Mouse (Mus musculus) cerebellum, adult 8-10 months (tissue): Measurements from ENCODE around the gene Kcnn4.

Experiments
- DNase-seq: peaks from one replicate; pipeline ENCODE4 v3.0.0; 2022

The Kcnn4 gene

DNA sequence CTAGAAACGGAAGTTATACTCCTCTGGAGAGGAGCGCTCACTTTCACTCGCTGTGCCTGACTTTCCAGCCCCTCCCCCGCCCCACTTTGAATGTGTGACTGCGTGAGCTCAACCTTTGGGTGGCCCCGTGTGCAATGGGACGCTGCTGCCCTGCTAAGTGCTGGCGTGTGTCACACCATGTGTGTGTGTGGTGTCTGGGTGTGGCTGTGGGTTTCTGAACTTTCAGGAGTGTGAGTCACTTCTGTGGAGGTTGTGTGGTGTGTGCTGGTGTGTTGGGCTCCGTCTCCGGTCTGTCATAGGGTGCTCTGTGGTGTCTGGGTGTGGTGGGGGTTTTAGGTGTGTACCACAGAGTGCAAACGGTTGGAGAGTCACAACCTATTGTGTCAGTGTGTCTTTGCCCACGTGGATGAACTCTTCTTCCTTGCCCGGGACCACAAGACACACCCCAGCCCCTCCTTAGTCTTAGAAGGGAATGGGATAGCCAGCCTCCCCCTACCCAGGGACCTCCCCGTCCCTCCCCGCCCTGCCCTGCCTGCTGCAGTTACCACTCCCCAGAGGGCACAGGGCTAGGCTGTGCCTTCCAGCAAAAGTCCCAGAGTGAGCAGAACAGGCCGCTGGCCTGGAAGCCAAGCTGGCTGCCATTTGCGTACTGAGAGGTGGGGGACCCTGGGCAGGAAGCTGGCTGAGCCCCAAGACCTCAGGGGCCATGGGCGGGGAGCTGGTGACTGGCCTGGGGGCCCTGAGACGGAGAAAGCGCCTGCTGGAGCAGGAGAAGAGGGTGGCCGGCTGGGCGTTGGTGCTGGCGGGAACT is at the start of gene Kcnn4:
Gene Kcnn4, plus strand, starts transcription at position 533 of the 811 bp plus-strand sequence.
- no peak for DNase-seq

DNA sequence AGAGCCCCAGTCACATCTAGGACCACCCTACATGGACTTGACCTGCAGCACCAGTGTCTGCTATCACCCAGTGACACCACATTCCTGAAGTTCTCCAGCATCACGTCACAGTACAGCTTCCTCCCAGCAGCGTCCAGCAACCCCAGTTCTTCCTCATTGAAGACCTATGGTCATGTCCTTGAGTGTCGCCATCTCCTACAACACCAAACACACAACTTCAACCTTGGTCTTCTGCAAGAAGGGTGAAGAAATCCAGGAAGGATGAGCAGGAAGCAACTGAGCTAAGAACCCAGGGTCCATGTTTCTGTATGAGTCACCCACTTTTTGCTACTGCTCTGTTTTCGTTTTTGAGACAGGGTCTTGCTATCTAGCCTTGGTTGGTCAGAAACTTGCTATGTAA is 47.5 kb upstream of the Kcnn4 start:
- DNase-seq: no peak

DNA sequence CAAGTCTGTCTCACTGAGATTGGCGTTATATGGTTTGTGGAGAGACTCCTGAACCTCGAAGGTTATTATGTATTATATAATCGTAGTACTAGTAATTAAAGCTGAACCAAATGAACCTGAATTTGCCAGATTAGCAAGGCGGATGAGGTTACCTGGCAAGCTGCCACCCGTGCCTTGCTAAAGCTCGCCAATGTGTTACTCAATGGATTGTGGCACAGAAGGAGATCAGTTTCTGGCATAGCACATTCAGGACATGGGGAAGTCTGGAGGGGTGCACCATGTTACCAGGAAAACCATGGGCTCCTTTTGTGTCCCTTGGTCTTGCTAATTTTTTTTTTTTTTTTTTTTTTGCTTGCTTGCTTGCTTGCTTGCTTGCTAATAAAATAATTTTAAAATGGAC is 44.9 kb upstream of the Kcnn4 start:
- no peak for DNase-seq

DNA sequence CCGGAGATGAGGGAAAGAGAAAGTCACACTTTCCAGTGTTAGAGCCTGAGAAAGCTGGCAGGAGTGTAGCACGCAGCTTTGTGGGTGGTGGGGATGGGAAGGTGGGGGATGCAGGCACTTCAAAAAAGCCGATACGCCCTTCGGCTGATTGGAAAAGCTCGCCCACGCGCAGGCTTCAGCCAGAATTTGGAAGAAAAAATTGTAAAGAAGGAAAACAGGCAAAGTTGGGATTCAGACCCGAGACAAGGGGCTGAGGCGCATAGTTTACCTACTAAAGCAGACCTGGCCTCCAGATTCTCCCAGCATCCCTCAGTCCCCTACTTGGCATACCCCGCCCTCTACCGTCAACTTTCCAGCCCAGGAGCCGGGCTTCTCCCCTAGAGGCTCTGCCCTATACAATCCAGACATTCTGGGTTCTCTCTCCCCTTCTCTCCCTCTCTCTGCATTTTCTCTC is 44.4 kb upstream of the Kcnn4 start:
- DNase-seq: no peak

DNA sequence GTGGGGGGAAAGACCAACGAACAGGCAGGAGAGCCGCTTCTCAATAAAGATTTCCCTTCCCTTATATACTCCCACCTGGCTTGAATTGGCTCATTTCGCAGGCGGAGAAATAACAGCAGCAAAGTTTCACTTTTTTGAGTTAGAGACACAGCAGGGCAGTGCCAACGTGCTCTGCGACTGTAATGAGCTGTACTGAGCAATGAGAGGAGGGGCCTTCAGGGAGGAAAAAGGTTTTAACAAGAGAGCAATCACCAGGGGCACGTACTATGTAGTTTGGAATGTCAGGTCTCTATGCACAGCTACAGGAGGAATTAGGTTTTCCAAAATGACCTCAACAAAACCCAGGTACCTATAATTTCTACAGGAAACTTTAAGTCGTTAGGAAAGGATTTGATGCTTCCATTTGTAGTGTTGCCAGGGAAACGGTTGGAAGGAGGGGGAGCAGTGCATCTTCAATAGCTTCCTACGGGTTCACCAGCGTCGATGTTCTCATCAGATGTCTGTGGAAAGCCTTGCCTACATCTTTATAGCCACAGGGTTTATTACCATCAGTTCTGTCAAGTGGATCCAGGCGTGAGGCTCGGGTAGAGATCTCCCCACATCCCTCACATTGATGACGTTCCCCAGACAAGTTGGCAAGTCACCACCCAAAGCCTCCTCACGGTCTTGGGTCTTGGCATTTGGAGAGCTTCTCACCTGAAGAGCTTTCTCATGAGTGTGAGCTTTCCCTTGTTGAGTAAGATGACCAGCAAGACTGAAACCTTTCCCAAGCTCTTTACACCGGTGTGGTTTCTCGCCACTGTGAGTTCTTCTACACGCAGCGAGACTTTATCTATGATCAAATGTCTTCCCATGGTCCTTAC is 43.6 kb upstream of the Kcnn4 start:
- DNase-seq: no peak

DNA sequence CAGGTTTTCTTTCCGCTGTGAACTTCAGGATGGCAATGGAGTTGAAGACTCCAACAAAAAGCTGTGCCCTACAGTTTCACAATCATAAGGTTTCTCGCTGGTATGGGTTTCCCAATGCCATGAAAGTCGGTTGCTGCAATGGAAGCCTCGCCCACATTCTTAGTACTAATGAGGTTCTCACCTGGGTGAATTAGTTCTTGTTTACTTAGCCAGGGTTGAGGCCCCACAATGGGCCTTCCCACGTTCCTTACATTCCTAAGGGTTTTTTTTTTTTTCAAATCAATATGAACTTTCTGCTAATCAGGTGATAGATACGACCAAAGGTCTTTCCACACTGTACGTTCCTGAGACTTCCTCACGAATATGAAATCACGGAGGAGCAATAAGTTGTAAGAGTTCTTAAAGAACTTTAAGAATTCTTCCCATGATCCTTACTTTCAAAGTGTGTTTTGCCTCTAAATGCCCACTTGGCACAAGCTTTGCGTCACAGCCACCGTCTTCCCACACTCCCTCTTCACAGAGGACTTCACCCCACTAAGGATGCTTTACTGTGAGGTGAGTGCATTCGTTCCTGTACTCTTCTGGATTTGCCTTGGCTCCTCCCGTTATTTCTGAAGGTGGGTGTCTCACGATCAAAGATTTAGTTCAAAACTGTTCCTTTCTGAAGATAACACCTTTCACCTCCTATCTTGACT is 42.6 kb upstream of the Kcnn4 start:
- no peak for DNase-seq

DNA sequence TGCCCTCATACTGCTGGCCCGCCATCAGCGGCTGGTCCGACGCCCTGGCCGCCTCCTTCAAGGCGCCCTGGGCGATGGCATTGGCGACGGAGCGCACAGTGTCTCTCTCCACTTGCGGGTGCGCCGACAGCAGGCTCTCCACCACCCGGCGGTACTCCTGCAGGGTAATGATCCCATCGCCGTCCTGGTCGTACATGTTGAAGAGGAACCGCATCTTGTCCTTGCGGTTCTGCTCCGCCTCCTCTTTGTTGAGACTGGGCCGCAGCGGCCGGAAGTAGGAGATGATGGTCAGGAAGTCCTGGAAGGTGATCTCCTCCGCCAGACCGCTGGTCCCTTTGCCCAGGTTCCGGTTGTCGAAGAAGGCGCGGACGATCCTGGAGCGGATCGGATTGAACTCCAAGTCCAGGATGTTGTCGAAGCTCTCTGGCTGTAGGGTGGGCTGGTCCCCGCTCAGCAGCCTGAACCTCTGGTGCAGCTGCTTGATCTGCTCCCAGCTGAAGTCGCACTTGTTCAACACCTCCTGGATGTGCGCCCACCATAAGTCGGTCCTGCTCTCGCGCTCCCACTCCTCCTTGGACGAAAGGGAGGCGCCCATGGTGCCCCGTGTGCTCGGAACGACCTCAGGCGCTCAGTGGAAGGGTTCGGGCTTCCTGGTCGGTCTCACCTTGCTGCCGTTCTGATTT is 36.6 kb upstream of the Kcnn4 start, which contains the start of gene Tescl:
Gene Tescl, minus strand, starts transcription at position 633 of the 683 bp plus-strand sequence.
- no peak for DNase-seq

DNA sequence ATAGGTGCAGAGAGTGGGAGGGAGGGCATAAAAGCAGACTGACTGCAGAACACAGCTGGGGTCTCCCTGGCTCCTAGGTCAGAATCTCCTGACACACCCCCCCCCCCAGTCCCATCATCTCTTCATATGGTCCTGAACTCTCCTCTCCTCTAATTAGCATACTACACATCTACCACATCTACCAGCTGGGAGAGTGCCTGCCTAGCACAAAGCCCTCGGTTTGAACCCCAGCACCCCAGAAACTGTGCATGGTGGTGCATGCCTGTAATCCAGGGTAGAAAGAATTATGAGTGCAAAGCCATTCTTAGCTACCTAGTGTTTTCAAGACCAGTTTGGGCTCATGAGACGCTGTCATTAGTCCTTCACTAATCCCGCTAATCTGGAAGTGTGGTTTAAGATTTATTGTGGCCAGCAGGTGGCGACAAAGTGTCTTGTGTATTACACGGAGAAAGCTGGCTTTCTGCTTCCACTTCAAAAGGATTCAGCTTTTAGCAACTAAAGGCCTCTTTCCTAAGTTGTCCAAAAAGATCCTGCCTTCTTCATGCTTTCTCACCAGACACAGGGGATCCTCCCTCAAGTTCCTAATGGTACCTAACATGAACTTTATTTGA is 34.3 kb upstream of the Kcnn4 start:
- peak; percentile 49 for DNase-seq

DNA sequence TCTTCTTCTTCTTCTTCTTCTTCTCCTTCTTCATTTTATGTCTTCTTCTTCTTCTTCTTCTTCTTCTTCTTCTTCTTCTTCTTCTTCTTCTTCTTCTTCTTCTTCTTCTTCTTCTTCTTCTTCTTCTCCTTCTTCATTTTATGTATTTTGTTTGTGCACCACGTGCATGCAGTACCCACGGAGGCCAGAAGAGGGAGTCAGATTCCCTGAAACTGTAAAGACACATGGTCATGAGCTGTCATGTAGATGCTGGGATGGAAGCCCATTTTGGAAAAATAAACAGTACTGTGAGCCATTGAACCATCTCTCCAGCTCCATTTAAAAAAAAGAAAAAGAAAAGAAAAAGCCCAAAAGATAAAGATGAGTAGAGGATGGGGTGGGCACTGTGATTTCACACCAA is 31.8 kb upstream of the Kcnn4 start:
- no peak for DNase-seq

DNA sequence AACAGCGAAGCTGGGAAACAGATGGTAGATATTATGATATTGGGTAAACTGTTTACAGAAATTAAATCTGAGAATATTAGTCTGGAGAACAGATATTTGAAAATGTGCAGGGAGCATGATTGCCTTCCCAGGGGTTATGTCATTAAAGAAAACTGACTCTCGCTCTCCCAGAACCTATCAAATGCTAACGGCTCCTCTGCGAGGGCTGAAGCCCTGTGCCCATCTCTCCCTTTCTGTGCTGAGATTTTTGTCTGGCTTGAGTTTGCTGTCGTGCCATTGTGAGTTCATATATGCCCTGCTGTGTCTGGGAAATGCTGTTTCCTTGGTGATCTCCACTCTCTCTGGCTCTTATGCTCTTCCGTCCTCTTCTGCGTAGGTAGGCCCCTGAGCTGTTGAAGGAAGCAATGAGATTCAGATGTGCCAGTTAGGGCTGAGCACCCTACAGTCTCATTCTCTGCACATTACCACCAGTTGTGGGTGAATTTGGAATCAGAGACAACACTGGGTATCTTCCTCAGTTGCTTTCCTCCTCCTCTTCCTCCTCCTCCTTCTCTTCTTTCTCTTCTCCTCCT is 26.3 kb upstream of the Kcnn4 start:
- no peak for DNase-seq

DNA sequence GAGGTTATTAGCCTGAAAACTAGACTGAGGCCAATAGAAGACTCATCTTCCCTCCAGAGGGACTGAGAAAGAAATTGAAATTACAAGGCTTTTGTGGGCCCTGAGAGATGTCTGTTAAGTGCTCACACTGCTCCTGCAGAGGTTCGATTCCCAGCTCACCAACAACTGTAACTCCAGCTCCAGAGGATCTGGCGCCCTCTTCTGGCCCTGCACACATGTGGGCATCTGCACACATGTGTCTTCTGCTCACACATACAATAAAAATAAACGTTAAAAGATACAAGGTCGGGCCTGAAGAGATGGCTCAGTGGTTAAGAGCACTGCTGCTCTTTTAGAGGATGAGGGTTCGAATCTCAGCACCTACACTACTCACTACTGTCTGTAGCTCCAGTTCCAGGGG is 23.6 kb upstream of the Kcnn4 start:
- DNase-seq: no peak

DNA sequence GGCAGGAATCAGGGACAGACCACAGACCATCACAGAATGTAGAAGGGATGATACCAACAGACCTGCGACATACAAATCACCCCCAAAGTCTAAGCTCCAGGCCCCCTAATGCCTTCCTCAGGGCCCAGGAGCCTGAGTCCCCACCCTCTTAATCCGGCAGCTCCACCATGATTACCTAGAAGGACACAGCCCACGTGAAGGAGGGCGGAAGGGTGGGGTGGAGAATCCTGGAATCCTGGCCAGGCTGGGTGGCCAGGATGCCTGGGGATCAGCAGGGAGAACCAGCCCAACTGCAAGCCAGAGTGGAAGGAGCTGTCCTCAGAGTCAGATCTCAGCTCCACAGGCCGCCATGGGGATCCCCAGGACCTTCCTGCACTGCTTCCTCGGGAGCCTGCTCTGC is 21.2 kb upstream of the Kcnn4 start, which contains the start of gene Lypd5:
Gene Lypd5, plus strand, starts transcription at position 301 of the 400 bp plus-strand sequence.
- no peak for DNase-seq

DNA sequence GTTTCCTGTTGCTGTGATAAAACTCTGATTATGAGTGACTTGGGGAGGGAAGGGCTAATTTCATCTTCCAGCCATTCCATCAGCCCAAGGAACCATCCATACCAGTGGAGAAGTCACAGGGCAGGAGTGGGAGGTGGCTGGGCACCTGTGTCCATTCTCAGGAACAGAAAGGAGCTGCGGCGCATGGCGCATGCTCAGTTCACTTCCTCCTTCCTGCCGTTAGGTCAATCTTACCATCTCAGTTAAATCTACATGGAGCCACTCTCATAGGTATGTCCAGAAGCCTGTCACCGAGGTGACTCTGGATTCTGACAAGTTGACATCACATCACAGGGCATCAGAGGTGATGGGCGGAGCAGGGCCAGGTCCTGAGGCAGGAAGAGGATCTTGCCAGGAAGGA is 14.4 kb upstream of the Kcnn4 start:
- no peak for DNase-seq

DNA sequence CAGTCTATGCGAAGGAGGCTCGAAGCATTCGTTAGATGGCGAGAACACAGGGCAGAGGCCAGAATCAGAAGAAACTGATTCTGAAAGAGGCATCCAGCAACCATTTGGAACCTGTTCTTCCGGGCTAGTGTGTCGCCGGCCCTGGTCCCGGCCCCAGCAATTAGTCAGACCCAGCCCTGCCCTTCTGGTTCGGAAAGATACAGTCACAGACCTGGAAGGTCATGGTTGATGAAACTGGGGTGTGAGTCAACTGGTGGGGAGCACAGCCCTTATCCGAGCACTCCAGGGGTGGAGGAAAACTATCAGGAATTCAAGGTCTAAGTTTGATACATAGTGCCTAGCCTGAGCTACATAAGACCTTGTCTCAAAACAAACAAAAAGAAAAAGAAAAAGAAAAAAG is 14.0 kb upstream of the Kcnn4 start:
- no peak for DNase-seq

DNA sequence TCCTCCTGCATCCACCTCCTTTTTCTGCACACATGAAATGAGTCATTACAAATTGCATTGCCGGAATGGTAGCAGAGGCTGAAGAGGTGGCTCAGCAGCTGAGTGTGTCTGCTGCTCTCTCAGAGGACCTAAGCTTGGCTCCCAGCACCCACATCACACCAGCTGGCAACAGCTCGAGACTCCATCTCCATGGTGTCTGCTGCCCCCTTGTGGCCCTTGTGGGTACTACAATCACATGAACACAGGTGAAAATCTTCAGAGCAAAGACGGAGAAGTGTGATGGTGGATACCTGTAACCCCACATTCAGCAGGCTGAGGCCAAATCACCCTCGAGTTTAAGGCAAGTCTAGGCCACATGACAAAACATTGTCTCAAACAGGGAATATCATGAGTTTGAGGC is 12.2 kb upstream of the Kcnn4 start:
- DNase-seq: no peak

DNA sequence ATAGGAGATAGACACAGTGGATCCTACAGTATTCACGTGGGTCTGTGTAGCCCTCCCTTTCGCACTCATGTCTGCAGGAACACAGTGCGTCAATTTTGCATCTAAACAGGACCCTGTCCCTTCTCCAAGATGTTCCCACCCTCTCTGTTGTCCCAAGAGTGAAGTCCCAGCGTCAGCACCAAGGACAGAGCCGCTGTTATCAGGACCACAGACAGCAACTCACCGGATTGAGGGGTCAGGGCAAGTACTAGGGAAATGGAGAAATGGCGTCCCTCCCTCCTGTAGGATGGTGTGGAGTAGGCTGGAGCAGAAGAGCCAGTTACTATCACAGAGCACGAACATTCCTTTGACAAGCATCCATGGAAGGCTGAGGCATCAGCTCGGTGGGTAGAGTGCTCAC is 10.8 kb upstream of the Kcnn4 start:
- no peak for DNase-seq

DNA sequence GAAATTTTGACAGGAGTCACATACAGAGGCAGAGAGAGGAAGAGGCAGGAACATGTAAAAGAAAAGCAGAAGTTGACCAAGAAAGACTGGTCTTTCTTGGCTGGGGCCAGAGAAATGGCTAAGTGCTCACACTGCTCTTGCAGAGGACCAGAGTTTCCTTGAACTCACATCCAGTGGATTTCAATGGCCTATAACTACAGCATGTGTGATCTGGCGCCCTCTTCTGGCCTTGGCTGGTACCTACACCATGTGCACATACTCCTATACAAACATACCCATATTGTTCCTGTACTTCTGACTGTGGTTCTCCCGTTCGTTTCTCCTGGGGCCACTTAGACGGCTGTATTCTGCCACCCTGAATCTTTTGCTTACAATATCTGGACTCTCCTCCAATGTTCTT is 9.1 kb upstream of the Kcnn4 start:
- no peak for DNase-seq

DNA sequence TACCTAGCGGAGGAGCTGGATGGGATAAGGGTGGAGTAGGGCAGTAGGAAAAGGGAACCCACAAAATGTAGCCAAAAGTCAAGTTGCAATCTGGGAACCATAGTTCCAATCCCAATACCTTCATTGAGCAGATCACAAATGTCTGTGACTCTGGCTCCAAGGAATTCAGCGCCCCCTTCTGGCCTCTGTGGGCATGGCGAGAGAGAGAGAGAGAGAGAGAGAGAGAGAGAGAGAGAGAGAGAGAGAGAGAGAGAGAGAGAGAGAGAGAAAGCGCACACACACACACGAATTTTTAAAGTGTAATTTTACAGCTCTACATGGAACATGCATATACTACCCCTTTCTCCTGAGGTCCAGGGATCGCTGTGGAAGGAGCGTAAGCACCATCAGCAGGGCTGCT is 6.8 kb upstream of the Kcnn4 start:
- no peak for DNase-seq

DNA sequence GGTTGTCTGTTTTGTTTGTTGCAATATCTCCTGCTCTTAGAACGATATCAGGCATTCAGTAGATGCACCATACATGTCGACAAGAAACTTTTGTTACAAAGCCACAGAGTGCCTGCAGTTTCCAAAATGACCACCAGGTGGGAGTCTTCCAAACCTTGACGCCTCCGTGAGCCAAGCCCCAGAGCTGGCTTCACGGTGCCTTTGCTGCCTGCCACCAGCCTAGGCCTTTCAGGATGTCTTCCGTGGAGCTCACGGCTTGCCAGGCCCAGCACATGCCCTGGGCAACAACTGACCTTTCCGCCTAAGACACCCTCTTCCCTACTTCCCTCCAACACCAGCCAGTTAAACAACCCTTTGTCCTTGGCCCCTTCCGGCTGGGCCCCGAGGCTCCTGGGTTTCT is 5.2 kb upstream of the Kcnn4 start:
- peak; percentile 83 for DNase-seq

DNA sequence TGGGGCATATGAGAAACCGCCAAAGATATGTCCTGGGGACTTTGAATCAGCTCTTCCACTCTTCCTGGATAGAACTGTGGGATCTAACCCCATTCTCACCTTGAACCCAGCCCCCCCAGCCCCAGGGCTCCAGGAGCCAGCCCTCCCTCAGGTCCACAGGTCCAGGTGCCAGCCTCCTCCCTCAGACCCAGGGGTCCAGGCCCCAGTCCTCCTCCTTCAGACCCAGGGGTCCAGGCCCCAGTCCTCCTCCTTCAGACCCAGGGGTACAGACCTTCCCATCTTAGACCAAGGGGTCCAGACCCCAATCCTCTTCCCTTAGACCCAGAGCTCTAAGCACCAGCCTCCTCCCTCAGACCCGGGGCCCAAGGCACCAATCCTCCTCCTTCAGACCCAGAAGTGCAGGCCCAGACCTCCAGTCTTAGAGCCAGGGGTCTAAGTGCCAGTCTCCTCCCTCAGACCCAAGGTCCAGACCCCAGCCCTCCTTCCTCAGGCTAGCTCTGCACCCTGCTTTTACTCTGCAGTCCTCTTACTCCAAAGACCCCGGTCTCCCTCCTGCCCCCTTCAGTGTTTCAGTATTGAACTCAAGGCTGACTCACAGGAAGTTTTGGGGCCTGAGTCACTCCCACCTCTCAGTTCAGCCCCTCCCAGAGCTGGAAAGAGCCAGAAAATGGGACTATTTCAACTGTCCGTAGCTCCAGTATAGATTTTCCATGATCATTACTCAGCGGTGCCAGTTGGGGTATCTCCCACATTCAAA is 4.6 kb upstream of the Kcnn4 start:
- DNase-seq: no peak
